Mouse (Mus musculus) liver, adult (tissue): ENCODE measurements at regions not wholly inside any gene's neighbourhood (a gene's known extent, or its start where the extent isn't known, plus 50 kb on each side); places are given as distances from the start of the nearest gene placed in this dataset.

ENCODE experiments used
- GATA4 ChIP-seq: IDR thresholded peaks from 2 replicates; pipeline ENCODE4 v1.6.1; 2014; ENCODE audit warnings: mild to moderate bottlenecking, low read length; ENCODE audit not compliant: insufficient replicate concordance

DNA sequence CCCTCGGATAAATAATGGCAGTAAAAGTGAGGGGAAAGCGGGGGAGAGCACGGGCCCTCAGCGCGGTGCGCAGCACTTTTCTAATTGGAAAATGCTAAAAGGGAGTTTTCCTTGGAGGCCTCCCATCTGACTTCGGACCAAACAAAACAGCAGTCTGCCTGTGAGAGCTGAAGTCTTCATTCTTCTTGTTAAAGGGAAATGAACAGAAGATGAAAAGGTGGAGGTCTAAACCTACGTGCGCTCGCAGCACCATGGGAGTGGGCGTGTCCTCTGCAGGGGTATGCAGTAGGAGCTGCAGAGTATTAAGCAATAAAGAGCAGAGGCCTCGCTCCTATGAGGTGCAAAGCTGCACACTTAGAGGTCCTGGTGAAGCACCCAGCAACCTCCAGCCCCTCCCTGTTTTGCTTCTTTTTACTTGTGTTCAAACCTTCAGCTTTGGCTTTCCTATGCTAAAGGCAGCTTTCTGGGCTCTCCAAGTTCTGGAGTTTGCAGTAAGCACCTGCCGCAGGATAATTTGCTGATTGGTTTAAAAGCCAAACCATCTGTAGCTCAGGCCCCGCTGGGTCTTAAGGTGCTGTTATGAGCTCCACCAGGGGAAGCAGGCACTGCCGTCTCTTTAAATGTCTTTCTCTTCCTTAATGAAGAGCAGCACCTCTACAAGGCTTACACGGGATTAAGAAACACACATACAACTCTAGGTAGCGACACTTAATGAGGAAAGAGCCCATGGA, 253.9 kb upstream of the Runx1 start:
- no peak for TF ChIP-seq GATA4

DNA sequence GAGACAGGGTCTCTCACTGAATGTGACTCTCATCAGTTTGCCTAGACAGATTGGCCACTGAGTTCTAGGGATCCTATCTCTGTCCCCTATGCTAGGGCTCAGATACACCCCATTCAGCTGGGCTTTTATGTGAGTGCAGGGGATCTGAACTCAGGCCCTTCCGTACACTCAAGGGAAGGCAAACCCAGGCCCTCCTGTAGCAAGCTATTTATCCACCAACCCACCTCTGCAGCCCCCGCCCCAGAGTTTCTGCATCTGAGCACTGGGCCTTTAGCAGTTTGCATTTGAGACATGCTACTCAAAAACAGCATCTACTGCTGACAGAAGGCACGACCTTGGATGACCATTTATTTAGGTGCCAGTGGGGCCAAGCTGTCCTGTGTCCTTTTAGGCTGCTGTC, 253.0 kb upstream of the Runx1 start:
- no peak for TF ChIP-seq GATA4

DNA sequence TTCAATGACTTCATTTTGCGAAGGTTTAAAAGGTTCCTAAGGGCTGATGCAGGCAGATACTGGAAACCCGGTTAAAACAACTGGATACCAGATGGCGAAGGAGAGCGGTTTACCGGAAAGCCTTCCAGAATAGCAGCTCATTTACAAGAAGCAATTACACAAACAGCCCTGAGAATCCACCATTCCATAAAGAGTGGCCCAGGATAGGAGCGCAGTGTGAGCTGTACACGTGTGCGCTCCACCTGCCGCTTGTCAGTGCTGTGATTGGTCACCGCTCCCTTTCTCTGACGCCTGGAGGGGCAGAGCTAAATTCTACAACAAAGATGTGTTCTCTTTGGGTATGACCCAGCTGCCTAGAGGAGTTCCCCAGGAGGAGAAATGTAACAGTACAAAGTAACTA, 249.5 kb upstream of the Runx1 start:
- no peak for TF ChIP-seq GATA4

DNA sequence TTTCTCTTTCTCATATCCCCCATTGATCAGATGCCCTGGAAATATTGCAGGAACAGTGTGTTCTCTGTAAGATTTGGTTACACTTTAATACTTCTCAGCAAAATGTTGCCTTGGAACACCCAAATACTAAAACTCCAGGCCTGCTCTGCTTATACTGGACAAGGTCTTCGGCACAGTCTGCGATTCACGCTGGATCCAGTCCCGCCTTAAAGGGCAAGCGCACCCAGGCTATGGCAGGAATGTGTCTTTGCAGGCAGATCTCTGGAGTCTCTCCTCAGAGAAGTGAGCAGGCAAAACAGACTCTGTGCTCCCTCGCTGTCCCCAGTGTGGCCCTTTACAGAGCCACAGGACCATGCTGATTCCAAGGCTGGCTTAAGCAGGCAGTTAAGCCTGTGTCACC, 246.2 kb upstream of the Runx1 start:
- TF ChIP-seq GATA4 = no peak

DNA sequence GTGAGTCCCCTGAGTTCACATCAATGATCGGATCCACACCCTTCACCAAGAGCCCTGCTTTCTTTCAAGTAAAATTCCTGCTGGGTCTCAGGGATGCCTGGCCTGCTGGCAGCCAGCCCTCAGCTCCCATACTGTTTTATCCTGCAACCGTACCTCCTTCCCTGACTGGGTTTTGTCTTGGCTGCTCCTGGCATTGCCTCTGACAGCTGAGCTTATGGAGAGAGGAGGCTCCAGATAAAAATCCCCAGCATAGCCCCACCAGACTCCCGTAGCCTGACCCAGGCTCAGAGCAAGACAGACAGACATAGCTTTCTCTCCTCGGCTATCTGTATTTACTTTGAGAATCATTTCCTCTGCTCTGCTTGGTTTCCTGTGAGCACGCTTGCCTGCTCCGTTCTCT, 245.8 kb upstream of the Runx1 start:
- TF ChIP-seq GATA4 = peak; percentile 23; the same call in 1 of the 2 replicates

DNA sequence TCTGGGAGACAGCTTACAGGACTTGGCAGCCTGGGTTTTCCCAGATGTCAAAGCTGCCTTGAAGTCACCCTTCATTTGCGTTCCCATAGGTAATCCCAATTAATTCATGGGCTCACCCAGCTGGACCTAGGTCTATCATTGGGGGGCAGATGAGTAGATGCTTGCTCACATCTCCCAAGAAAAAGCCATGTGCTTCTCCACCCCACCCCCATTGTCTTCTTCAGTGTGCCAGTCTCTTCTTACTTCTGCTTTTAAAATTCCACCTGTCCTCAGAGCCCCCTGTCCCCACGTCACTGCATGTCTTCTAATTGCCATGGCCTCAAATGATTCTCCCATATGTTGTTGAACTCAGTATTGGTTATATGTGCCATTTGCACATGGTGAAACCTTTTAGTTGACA, 240.9 kb upstream of the Runx1 start:
- TF ChIP-seq GATA4 = no peak

DNA sequence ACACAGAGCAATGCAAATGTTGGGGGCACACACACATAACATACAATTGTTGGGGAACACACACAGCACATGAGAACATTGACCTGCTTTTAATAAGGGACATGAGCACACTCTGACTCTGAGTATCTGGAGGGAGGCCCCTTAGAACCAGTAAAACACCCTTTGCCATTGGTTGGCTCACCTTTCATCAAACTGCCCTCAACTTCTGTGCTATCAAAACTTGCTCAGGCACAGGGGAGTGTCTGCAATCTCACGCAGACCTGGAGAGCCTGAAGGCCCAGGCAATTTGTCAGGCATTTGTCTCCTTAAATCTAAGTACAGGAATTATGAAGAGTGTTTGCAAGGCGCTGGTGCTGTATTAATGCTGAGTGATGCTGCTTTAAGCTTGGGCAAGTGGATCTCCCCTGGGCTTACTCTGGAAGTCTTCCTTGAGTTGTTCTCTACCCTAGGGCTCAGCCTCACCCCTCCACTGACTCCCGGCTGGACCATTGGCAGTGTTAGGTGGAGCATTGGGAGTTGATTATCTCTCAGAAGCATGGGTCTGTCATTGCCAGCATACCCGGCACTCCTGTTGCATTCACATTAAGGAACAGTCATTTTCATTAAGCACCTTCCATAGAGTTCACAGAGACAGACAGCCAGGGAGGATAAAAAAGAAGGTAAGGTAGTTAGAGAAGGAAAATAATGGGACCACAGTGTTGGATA, 235.7 kb upstream of the Runx1 start:
- TF ChIP-seq GATA4 = no peak

DNA sequence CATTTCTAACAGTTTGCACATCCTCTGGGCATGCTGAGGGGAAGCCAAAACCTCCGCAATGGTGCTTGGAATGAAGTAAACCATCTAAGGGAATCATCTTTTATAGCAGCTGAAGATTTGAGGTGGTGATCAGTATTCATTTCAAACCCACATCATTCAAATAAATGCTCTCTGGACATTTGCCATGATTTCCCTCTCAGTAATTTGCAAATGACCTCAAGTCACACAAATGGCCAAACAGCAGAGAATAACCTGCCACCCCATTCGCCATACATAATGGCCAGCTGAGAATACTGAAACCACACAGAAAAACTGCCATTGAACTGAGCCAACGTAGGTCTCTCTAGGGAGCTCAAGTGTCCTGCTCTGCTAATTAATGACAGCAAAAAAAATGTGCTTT, 230.3 kb upstream of the Runx1 start:
- TF ChIP-seq GATA4 = no peak

DNA sequence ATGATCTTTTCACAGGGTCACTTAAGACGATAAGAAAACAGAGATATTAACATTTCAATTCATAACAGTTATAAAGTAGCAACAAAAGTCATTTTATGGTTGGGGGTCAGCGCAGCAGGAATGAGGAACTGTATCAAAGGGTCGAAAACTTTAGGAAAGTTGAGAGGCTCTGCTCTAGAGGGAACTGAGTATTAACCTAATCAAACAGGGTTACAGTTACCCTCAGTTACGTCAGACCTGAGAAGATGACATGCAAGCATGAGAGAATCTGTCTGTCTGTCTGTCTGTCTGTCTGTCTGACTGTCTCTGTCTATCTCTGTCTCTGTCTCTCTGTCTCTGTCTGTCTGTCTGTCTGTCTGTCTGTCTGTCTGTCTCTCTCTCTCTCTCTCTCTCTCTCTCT, 229.6 kb upstream of the Runx1 start:
- no peak for TF ChIP-seq GATA4

DNA sequence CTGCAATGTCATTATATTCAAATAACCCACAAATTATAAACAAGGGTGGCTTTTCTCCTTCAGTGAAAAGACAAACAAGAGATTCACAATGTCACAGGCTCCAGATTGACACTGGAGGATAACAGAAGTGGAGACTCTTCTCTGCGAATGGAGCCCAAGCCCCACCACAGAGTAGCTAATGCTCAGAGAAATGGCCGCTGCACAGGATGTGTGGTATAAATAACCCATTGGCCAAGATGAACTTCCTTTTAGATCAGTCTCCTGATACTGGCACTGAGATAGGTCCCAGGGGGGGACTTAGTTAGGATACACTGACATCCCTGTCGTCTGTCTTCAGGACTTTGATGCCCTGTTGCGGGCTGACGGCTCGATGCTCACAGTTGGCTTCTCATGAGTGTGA, 225.3 kb upstream of the Runx1 start:
- no peak for TF ChIP-seq GATA4

DNA sequence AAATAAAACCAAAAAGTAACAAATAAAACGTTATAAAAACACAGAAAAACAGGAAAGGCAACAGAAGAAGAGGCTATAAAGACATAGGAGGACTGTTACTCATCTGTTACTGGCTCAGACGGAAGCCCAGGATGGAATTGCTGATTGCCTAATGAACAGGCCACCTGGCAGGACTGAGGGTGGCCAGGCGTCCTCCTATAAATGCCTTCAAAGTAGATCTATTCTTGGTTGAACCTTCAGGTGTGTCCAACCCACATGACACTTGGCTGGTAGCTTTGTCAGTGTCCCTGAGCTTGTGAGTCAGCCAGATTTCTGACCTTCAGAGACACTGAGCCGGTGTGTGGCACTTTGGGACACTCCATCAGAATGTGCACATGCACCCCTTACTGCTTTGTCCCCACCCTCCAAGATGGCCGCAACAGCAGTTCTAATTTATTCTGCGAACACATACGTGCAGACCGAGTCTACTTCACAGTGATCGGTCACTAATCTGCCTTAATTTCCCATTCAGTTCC, 222.5 kb upstream of the Runx1 start:
- no peak for TF ChIP-seq GATA4

GRCm38 (mm10) chr16:93047594-93047993, 221.6 kb upstream of the Runx1 start:
- no peak for TF ChIP-seq GATA4

DNA sequence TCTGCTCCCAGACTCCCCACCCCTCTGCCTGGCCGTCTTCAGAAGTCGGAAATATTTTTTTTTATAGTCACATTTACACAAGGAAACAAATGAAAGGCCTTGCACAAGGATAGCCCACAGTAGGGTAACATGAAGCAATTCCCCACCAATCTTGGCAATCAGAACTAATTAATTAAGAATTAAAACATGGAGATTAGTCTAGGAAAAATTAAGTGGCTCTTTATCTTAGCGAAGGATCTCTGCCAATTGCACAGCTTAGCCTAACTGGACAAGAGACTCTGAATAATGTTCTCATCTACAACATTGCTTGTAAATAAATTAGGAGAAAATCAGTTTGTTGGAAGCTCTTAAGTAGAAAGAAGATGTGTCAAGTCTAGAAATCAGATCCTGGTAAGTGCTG, 220.3 kb upstream of the Runx1 start:
- TF ChIP-seq GATA4 = no peak

GRCm38 (mm10) chr16:93043355-93043754, 217.4 kb upstream of the Runx1 start:
- TF ChIP-seq GATA4 = no peak

DNA sequence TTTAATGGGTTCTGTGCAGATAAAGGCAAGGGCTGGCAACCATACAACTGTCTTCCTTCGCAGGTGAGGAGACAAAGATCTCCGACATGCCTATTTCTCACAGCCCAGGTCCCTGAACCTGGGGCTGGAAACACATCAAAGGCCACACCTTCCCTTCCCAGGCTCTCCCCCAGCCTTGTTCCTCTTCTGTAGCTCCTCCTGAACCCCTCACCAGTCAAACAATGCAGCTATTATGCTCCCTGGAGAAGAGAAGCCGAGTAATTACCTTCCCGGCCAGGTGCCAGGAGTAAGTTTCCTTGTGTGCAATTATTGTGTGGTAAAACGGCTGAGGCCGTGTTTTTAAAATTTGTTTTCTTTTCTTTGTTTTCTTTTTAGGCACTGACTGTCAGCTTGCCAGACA, 217.0 kb upstream of the Runx1 start:
- no peak for TF ChIP-seq GATA4

- no peak for TF ChIP-seq GATA4
These were observed 216.5 kb upstream of the Runx1 start for GRCm38 (mm10) chr16:93042491-93042890.
